Mouse (Mus musculus): ENCODE measurements around the gene Retreg3. TPM values are rescaled to one million over a fixed set of nuclear protein-coding genes. Genes with fewer than 3 reads are reported as not detected.
A peak's percentile ranks its signal among the peaks of the same experiment; 100 is the strongest.

The Retreg3 gene
- total and polyA plus RNA-seq, 3 experiments = 17.0 to 23.4 TPM; not detected in 1

- Histone ChIP-seq H3K27me3 (ENCODE audit: control insufficient read depth in 1 of 2, insufficient read depth in 2 of 2, low read length in 2 of 2) (no peaks in the 10 kb centered on the region), H3K4me1 (ENCODE audit: control insufficient read depth in 1 of 2, insufficient read depth in 2 of 2, low read length in 2 of 2) (peaks cover 6 to 11% of the 10 kb centered on the region in 2 experiments), H3K79me2 (ENCODE audit: control insufficient read depth, insufficient read depth, low read length, poor library complexity) (no peaks in the 10 kb centered on the region), H3K9me3 (replicated peaks; ENCODE audit: insufficient read depth, low read length) (no peaks in the 10 kb centered on the region), H3K9ac (ENCODE audit: control insufficient read depth, low read depth, low read length, poor library complexity, severe bottlenecking) (no peak overlapping the region), H3K27ac (ENCODE audit: control insufficient read depth, low read depth, low read length) (no peak overlapping the region), H3K36me3 (ENCODE audit: control insufficient read depth in 1 of 2, insufficient read depth in 2 of 2, low read length in 2 of 2) (peaks cover 0 to 7% of the 10 kb centered on the region in 2 experiments; a peak in 2 of 4 replicates), H3K4me3 (ENCODE audit: control insufficient read depth in 1 of 2, insufficient read depth in 1 of 2, low read depth in 2 of 2, low read length in 2 of 2) (no peak overlapping the region)
- DNase-seq (ENCODE audit: low read depth, low spot score) = no peak
- TF ChIP-seq MAX (IDR thresholded peaks at IDR 0.05; ENCODE audit: low read length) (no peak), RCOR1 (IDR thresholded peaks at IDR 0.05; ENCODE audit: low read depth, low read length) (no peak), UBTF (IDR thresholded peaks at IDR 0.05; ENCODE audit: borderline replicate concordance, insufficient read depth, low read depth, low read length) (no peak)
These were observed 61.0 kb downstream of the Retreg3 start for GRCm38 (mm10) chr11:101058726-101059125.

- DNase-seq (ENCODE audit: low read depth, low spot score) = peak; percentile 85
- Histone ChIP-seq H3K9me3 (replicated peaks; ENCODE audit: insufficient read depth, low read length) (no peaks in the 10 kb centered on the region), H3K9ac (ENCODE audit: control insufficient read depth, low read depth, low read length, poor library complexity, severe bottlenecking) (no peak overlapping the region), H3K79me2 (ENCODE audit: control insufficient read depth, insufficient read depth, low read length, poor library complexity) (no peaks in the 10 kb centered on the region), H3K27me3 (ENCODE audit: control insufficient read depth in 1 of 2, insufficient read depth in 2 of 2, low read length in 2 of 2) (no peaks in the 10 kb centered on the region), H3K4me3 (ENCODE audit: control insufficient read depth in 1 of 2, insufficient read depth in 1 of 2, low read depth in 2 of 2, low read length in 2 of 2) (no peak overlapping the region), H3K27ac (ENCODE audit: control insufficient read depth, low read depth, low read length) (no peak overlapping the region), H3K4me1 (ENCODE audit: control insufficient read depth in 1 of 2, insufficient read depth in 2 of 2, low read length in 2 of 2) (peaks cover 0 to 3% of the 10 kb centered on the region in 2 experiments; a peak in 2 of 4 replicates), H3K36me3 (ENCODE audit: control insufficient read depth in 1 of 2, insufficient read depth in 2 of 2, low read length in 2 of 2) (no peaks in the 10 kb centered on the region; a peak in 1 of 4 replicates)
- TF ChIP-seq RAD21 (IDR thresholded peaks at IDR 0.05; ENCODE audit: low read depth, low read length) (peak; percentile 95), KAT2A (conservative IDR thresholded peaks at IDR 0.05; ENCODE audit: low read depth, low read length) (no peak), SIN3A (IDR thresholded peaks at IDR 0.05; ENCODE audit: low read length) (no peak), CTCF (IDR thresholded peaks at IDR 0.05 in 2 of 3, conservative IDR thresholded peaks at IDR 0.05 in 1 of 3; ENCODE audit: control insufficient read depth in 1 of 3, insufficient read depth in 1 of 3, low read depth in 2 of 3, low read length in 3 of 3, poor library complexity in 1 of 3, severe bottlenecking in 1 of 3) (peak; percentile 75 to 97 (median 86)), ZC3H11A (IDR thresholded peaks at IDR 0.05; ENCODE audit: low read depth, low read length) (peak; percentile 83), SMC3 (IDR thresholded peaks at IDR 0.05; ENCODE audit: low read depth, low read length) (peak; percentile 89)
These were observed 61.8 kb downstream of the Retreg3 start for GRCm38 (mm10) chr11:101057860-101058259.

GRCm38 (mm10) chr11:101056885-101057284 lies 62.8 kb downstream of the Retreg3 start:
- no peak for DNase-seq (ENCODE audit: low read depth, low spot score)
- H3K36me3 ChIP-seq (ENCODE audit: control insufficient read depth in 1 of 2, insufficient read depth in 2 of 2, low read length in 2 of 2) = no peaks in the 10 kb centered on the region
- H3K9me3 ChIP-seq (replicated peaks; ENCODE audit: insufficient read depth, low read length) = no peaks in the 10 kb centered on the region
- TF ChIP-seq POLR2AphosphoS2 (IDR thresholded peaks at IDR 0.05; ENCODE audit: low read length) (no peak), KAT2A (conservative IDR thresholded peaks at IDR 0.05; ENCODE audit: low read depth, low read length) (no peak), ZMIZ1 (IDR thresholded peaks at IDR 0.05; ENCODE audit: low read depth, low read length) (no peak), UBTF (IDR thresholded peaks at IDR 0.05; ENCODE audit: borderline replicate concordance, insufficient read depth, low read depth, low read length) (no peak), SMC3 (IDR thresholded peaks at IDR 0.05; ENCODE audit: low read depth, low read length) (no peak), CHD1 (IDR thresholded peaks at IDR 0.05; ENCODE audit: low read depth, low read length) (no peak), RCOR1 (IDR thresholded peaks at IDR 0.05; ENCODE audit: low read depth, low read length) (no peak), ZNF384 (IDR thresholded peaks at IDR 0.05; ENCODE audit: low read depth, low read length) (no peak), MEF2A (IDR thresholded peaks at IDR 0.05; ENCODE audit: extremely low read depth, insufficient replicate concordance, low read depth, low read length, poor library complexity, severe bottlenecking) (no peak), EP300 (IDR thresholded peaks at IDR 0.05; ENCODE audit: low read depth in 1 of 2, low read length in 2 of 2) (no peak), CTCF (IDR thresholded peaks at IDR 0.05 in 2 of 3, conservative IDR thresholded peaks at IDR 0.05 in 1 of 3; ENCODE audit: control insufficient read depth in 1 of 3, insufficient read depth in 1 of 3, low read depth in 2 of 3, low read length in 3 of 3, poor library complexity in 1 of 3, severe bottlenecking in 1 of 3) (no peak)
- no peak overlapping the region for H3K9ac ChIP-seq (ENCODE audit: control insufficient read depth, low read depth, low read length, poor library complexity, severe bottlenecking)
- no peaks in the 10 kb centered on the region for H3K27me3 ChIP-seq (ENCODE audit: control insufficient read depth in 1 of 2, insufficient read depth in 2 of 2, low read length in 2 of 2)
- H3K79me2 ChIP-seq (ENCODE audit: control insufficient read depth, insufficient read depth, low read length, poor library complexity) = no peaks in the 10 kb centered on the region
- no peaks in the 10 kb centered on the region for H3K4me1 ChIP-seq (ENCODE audit: control insufficient read depth in 1 of 2, insufficient read depth in 2 of 2, low read length in 2 of 2)
- no peak overlapping the region for H3K27ac ChIP-seq (ENCODE audit: control insufficient read depth, low read depth, low read length)
- H3K4me3 ChIP-seq (ENCODE audit: control insufficient read depth in 1 of 2, insufficient read depth in 1 of 2, low read depth in 2 of 2, low read length in 2 of 2) = no peak overlapping the region

All from MEL (cell line).